Mouse (Mus musculus) MEL (cell line): Measurements from ENCODE around the gene Cox6a2. TPM values are rescaled to one million over a fixed set of nuclear protein-coding genes. Genes with fewer than 3 reads are reported as not detected.

Source experiments
- DNase-seq: peaks from one replicate; pipeline ENCODE4 v3.0.0; 2011; ENCODE audit warnings: low read depth, low spot score
- H3K27ac ChIP-seq: 2 replicates; pipeline ENCODE4 v1.5.1; 2012; ENCODE audit warnings: low read depth, mild to moderate bottlenecking, control low read depth, low read length, moderate library complexity; ENCODE audit not compliant: control insufficient read depth
- H3K27me3 ChIP-seq, 2 experiments: fragments of 150-350 bp in 1 of 2; sonication (generic) in 1 of 2; 2 replicates each; pipeline ENCODE4 v1.6.1; 2012; ENCODE audit warnings: low read length in 2 of 2, mild to moderate bottlenecking in 2 of 2, improper control_type of control experiment in 1 of 2, moderate library complexity in 1 of 2; ENCODE audit not compliant: insufficient read depth in 2 of 2, control insufficient read depth in 1 of 2
- H3K36me3 ChIP-seq, 2 experiments: 2 replicates each; pipeline ENCODE4 v1.6.1; 2012 to 2014; ENCODE audit warnings: low read length in 2 of 2, improper control_type of control experiment in 1 of 2, inconsistent platforms in 1 of 2, mild to moderate bottlenecking in 1 of 2; ENCODE audit not compliant: insufficient read depth in 2 of 2, control insufficient read depth in 1 of 2
- H3K4me1 ChIP-seq, 2 experiments: fragments of 150-350 bp in 1 of 2; sonication (generic) in 1 of 2; 2 replicates each; pipeline ENCODE4 v1.6.1; 2012; ENCODE audit warnings: low read length in 2 of 2, improper control_type of control experiment in 1 of 2, mild to moderate bottlenecking in 1 of 2; ENCODE audit not compliant: insufficient read depth in 2 of 2, control insufficient read depth in 1 of 2
- H3K4me3 ChIP-seq, 2 experiments: fragments of 150-350 bp in 1 of 2; sonication (generic) in 1 of 2; 2 replicates each; pipeline ENCODE4 v1.5.1; 2012; ENCODE audit warnings: low read depth in 2 of 2, low read length in 2 of 2, mild to moderate bottlenecking in 2 of 2, moderate library complexity in 2 of 2, control low read depth in 1 of 2, improper control_type of control experiment in 1 of 2; ENCODE audit not compliant: control insufficient read depth in 1 of 2, insufficient read depth in 1 of 2
- H3K79me2 ChIP-seq: 2 replicates; pipeline ENCODE4 v1.6.1; 2012; ENCODE audit warnings: mild to moderate bottlenecking, low read length, moderate library complexity; ENCODE audit not compliant: control insufficient read depth, poor library complexity, insufficient read depth
- H3K9ac ChIP-seq: 2 replicates; pipeline ENCODE4 v1.6.1; 2012; ENCODE audit warnings: low read depth, mild to moderate bottlenecking, control low read depth, low read length, moderate library complexity; ENCODE audit not compliant: control insufficient read depth, poor library complexity, severe bottlenecking
- H3K9me3 ChIP-seq: fragments of 150-350 bp; sonication (generic); replicated peaks from 2 replicates; pipeline ENCODE4 v1.6.1; 2012; ENCODE audit warnings: mild to moderate bottlenecking, low read length, improper control_type of control experiment, moderate library complexity; ENCODE audit not compliant: insufficient read depth
- BHLHE40 ChIP-seq: IDR thresholded peaks from 2 replicates; pipeline ENCODE4 v1.6.1; 2012; ENCODE audit warnings: low read depth, mild to moderate bottlenecking, inconsistent platforms, low read length, improper control_type of control experiment, borderline replicate concordance
- CHD1 ChIP-seq: IDR thresholded peaks from 2 replicates; pipeline ENCODE4 v1.6.1; 2012; ENCODE audit warnings: low read depth, mild to moderate bottlenecking, inconsistent platforms, low read length, improper control_type of control experiment
- CHD2 ChIP-seq: IDR thresholded peaks from 2 replicates; pipeline ENCODE4 v1.6.1; 2011; ENCODE audit warnings: low read length, improper control_type of control experiment
- CTCF ChIP-seq, 3 experiments: IDR thresholded peaks in 2 of 3; conservative IDR thresholded peaks in 1 of 3; 2 replicates each; pipeline ENCODE4 v1.5.1; 2011 to 2012; ENCODE audit warnings: low read length in 3 of 3, low read depth in 2 of 3, mild to moderate bottlenecking in 2 of 3, improper control_type of control experiment in 1 of 3, inconsistent platforms in 1 of 3, mixed read lengths in 1 of 3, moderate library complexity in 1 of 3; ENCODE audit not compliant: control insufficient read depth in 1 of 3, insufficient read depth in 1 of 3, poor library complexity in 1 of 3, severe bottlenecking in 1 of 3
- E2F4 ChIP-seq: IDR thresholded peaks from 2 replicates; pipeline ENCODE4 v1.6.1; 2011; ENCODE audit warnings: low read depth, low read length, improper control_type of control experiment, borderline replicate concordance
- ELF1 ChIP-seq: IDR thresholded peaks from 2 replicates; pipeline ENCODE4 v1.6.1; 2014; ENCODE audit warnings: low read depth, mild to moderate bottlenecking, inconsistent platforms, low read length, improper control_type of control experiment, moderate library complexity
- EP300 ChIP-seq, 2 experiments: IDR thresholded peaks; 2 replicates each; pipeline ENCODE4 v1.6.1; 2011; ENCODE audit warnings: improper control_type of control experiment in 2 of 2, low read length in 2 of 2, low read depth in 1 of 2, mild to moderate bottlenecking in 1 of 2
- KAT2A ChIP-seq: conservative IDR thresholded peaks from 2 replicates; pipeline ENCODE4 v1.6.1; 2012; ENCODE audit warnings: low read depth, low read length, improper control_type of control experiment, inconsistent platforms
- RCOR1 ChIP-seq: IDR thresholded peaks from 2 replicates; pipeline ENCODE4 v1.6.1; 2012; ENCODE audit warnings: low read depth, mild to moderate bottlenecking, inconsistent platforms, low read length, improper control_type of control experiment
- SIN3A ChIP-seq: IDR thresholded peaks from 2 replicates; pipeline ENCODE4 v1.6.1; 2012; ENCODE audit warnings: low read length, improper control_type of control experiment, inconsistent platforms
- TBP ChIP-seq: IDR thresholded peaks from 2 replicates; pipeline ENCODE4 v1.8.0; 2011; ENCODE audit warnings: low read depth, low read length, improper control_type of control experiment
- TCF12 ChIP-seq: IDR thresholded peaks from 2 replicates; pipeline ENCODE4 v1.6.1; 2014; ENCODE audit warnings: low read depth, mild to moderate bottlenecking, inconsistent platforms, low read length, improper control_type of control experiment, moderate library complexity
- USF1 ChIP-seq: IDR thresholded peaks from 2 replicates; pipeline ENCODE4 v1.6.1; 2014; ENCODE audit warnings: low read depth, mild to moderate bottlenecking, inconsistent platforms, low read length, improper control_type of control experiment, moderate library complexity
- USF2 ChIP-seq, 2 experiments: IDR thresholded peaks; 2 replicates each; pipeline ENCODE4 v1.6.1; 2011 to 2012; ENCODE audit warnings: improper control_type of control experiment in 2 of 2, low read length in 2 of 2, borderline replicate concordance in 1 of 2, inconsistent platforms in 1 of 2, low read depth in 1 of 2, mild to moderate bottlenecking in 1 of 2; ENCODE audit not compliant: insufficient read depth in 1 of 2
- ZMIZ1 ChIP-seq: IDR thresholded peaks from 2 replicates; pipeline ENCODE4 v1.6.1; 2012; ENCODE audit warnings: low read depth, mild to moderate bottlenecking, inconsistent platforms, low read length, improper control_type of control experiment, moderate library complexity
- ZNF384 ChIP-seq: IDR thresholded peaks from 2 replicates; pipeline ENCODE4 v1.6.1; 2012; ENCODE audit warnings: low read depth, mild to moderate bottlenecking, inconsistent platforms, low read length, improper control_type of control experiment
- polyA plus RNA-seq, 2 experiments: library from polyadenylated mRNA; stranded (reverse) in 1 of 2; unstranded in 1 of 2; fragments of >175 nt in 1 of 2; fragments of >200 nt in 1 of 2; gene quantifications; 2 replicates each; pipeline versions ENCODE4 v1.2.1 to v1.2.4; 2012; ENCODE audit warnings: low replicate concordance in 2 of 2, low read depth in 1 of 2; ENCODE audit not compliant: insufficient read length in 2 of 2, insufficient read depth in 1 of 2, missing spikeins in 1 of 2
- total RNA-seq: library from RNA; depleted of rRNA; stranded (reverse); fragments of 300-350 nt; gene quantifications from 2 replicates; pipeline ENCODE4 v1.2.3, GENCODE M21; 2012

Cox6a2 gene
- total and polyA plus RNA-seq, 3 experiments = 2.9 to 18.2 TPM; not detected in 1

- no peaks in the 10 kb centered on the region for H3K4me1 ChIP-seq
- no peak overlapping the region for H3K27ac ChIP-seq
- no peaks in the 10 kb centered on the region for H3K9me3 ChIP-seq
- TF ChIP-seq ZMIZ1 = no peak
- no peak for TF ChIP-seq BHLHE40
- no peak for TF ChIP-seq E2F4
- TF ChIP-seq USF1 = no peak
- TF ChIP-seq USF2 (IDR thresholded peaks at IDR 0.05; ENCODE audit: borderline replicate concordance in 1 of 2, insufficient read depth in 1 of 2, low read depth in 1 of 2, low read length in 2 of 2) = no peak
- no peak for TF ChIP-seq KAT2A
- TF ChIP-seq RCOR1 = no peak
- TF ChIP-seq TBP = no peak
- no peak for TF ChIP-seq ELF1
- TF ChIP-seq SIN3A = no peak
- no peak for TF ChIP-seq CHD2
- no peak for DNase-seq
- no peaks in the 10 kb centered on the region for H3K79me2 ChIP-seq
- no peaks in the 10 kb centered on the region for H3K36me3 ChIP-seq
- H3K9ac ChIP-seq = no peak overlapping the region
- no peak overlapping the region for H3K4me3 ChIP-seq
- peaks cover 0 to 11% of the 10 kb centered on the region in 2 experiments; a peak in 3 of 4 replicates for H3K27me3 ChIP-seq
Observed at GRCm38 (mm10) chr7:128180546-128180945, 25.6 kb downstream of the Cox6a2 start.

DNA sequence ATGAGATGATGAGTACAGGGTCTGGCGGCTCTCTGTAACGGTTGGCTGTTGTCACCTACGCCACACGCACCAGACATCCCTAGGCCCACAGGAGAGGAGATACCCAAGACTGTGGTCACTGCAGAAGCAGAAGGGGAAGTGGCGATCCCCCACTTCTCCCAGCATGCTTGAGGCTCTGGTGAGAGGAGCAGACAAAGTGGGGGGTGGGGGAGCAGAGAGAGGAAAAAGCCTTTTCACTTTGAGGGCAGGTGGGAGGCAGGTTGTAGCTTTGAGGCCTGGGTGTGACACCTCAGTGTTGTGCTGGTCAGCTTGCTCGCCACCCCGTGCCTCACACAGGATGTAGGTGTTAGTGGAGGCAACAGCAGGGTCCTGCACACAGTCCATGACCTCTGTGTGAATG, 26.1 kb downstream of the Cox6a2 start:
- no peaks in the 10 kb centered on the region for H3K79me2 ChIP-seq
- H3K36me3 ChIP-seq = no peaks in the 10 kb centered on the region
- no peak for TF ChIP-seq TCF12
- TF ChIP-seq CHD1 = no peak
- no peak for TF ChIP-seq SIN3A
- TF ChIP-seq KAT2A = no peak
- TF ChIP-seq CTCF (IDR thresholded peaks at IDR 0.05 in 2 of 3, conservative IDR thresholded peaks at IDR 0.05 in 1 of 3; ENCODE audit: control insufficient read depth in 1 of 3, insufficient read depth in 1 of 3, low read depth in 2 of 3, low read length in 3 of 3, poor library complexity in 1 of 3, severe bottlenecking in 1 of 3) = no peak
- no peak for TF ChIP-seq ZNF384
- TF ChIP-seq EP300 (IDR thresholded peaks at IDR 0.05; ENCODE audit: low read depth in 1 of 2, low read length in 2 of 2) = no peak
- TF ChIP-seq BHLHE40 = no peak
- TF ChIP-seq TBP = no peak
- H3K27me3 ChIP-seq = peaks cover 3 to 11% of the 10 kb centered on the region in 2 experiments; a peak in 3 of 4 replicates
- no peak overlapping the region for H3K27ac ChIP-seq
- no peak overlapping the region for H3K9ac ChIP-seq
- H3K9me3 ChIP-seq = no peaks in the 10 kb centered on the region
- H3K4me1 ChIP-seq = no peaks in the 10 kb centered on the region
- H3K4me3 ChIP-seq = no peak overlapping the region
- peak; percentile 24 for DNase-seq
